Mouse (Mus musculus) testis, postnatal 14 days (tissue): ENCODE measurements at regions not wholly inside any gene's neighbourhood (a gene's known extent, or its start where the extent isn't known, plus 50 kb on each side); places are given as distances from the start of the nearest gene placed in this dataset.

Source experiments
- DNase-seq: peaks from one replicate; pipeline ENCODE4 v3.0.0; 2021; ENCODE audit warnings: low spot score

DNA sequence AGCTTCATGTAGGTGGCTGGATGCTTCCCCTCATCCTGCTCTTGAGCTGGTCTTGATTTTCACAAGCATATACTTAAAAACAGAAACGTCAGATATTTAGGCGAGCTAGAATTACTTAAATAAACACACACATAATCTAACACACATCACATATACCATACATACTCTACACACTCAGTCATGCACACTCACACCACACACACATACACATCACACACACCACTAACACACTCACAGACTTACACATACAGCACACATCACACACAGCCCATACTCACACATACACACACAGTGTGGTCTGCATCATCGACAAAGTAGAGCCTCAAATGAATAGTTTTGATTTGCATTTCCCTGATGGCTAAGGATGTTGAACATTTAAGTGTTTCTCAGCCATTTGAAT, 116.9 kb downstream of the Spry2 start:
- DNase-seq, result no peak

DNA sequence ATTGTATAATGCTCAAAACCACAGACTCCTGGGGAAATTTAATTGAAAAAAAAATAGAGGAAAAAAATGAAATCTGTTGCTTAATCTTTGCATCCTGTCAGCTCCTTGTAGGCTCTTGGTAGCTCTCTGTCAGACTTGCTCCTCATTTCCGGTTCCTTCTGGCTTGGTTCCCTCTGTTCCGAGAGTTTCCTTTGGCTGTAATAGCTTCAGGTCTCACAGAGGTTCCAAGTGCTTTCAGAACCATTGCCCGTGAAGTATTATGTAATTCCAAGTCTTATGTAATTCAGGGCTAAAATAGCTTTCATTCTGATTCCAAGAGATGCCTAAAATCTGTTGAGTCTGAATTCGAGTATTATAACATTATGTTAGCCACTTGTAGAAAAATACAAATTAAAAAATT, 117.3 kb downstream of the Spry2 start:
- no peak for DNase-seq

DNA sequence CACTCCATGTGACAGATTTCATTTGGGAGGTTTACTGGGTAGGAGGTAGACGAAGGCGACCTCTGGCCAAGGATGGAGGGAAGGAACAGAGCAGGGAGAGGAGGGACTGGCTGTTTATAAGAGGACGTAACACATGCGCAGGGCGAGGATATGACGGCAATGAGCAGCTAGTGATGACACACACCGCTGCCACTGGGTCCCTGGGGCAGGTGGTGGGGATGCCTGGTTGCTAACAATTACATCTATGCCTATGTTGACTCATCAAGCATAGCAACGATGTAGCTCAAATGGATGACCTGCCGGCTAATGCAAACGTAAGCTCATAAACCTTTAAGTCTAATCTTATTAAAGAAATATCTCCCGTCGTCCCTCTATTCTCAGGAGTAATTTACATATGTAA, 122.9 kb downstream of the Spry2 start:
- no peak for DNase-seq

DNA sequence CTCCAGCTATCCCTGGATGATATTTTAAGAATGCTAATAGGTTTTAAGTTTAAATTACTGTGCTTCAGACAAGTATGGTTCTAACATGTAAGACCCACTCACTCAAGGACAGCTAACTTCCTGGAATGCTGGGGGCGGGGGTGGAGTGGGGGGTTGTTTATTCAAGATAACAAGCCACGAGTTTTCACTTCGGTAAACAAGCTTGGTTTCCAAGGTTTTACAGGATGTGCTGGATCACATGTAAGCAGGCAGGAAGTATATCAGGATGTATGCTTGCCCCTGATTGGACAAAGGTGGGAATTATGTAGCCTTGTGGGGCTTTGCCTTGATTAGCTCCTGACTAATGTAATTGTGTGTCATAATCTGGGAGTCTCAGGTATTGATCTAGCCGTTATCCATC, 129.5 kb downstream of the Spry2 start:
- DNase-seq, result no peak

DNA sequence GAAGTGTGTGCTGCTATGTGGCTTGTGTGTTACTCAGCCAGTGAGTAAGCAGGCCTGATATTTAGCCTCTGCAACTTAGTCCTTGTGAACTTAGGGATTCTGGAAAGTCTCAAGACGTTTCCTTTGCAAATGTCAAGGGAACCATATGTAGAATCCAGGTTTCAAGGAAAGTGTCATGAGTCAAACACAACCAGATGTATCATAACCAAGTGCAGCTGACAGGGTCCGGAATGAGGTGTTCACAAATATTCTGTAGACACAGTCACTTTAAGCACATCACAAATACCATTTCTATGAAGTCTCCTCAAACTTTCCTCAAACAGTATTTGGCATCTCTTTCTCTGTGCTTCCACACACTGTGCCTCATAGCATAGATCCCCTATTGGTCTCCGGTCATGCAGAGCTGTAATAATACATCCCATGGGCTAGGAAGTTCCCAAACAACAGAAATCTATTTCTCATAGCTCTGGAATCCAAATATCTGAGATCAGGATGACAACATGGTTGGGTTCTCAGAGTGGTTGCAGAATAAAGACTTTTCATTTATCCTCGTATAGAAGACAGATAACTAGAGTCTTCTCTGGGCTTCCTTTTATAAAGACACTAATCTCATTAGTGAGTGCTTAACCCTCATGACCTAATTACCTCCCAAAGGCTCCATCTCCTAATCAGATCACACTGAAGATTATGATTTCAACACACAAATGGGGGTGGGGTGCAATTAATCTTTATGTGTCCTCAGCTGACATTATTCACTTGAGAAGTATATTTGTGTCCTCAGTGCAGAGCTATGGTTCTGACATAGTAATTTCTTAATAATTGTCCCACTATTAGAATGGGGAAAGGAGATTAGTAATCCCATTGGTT, 143.9 kb downstream of the Spry2 start:
- DNase-seq, result no peak

- DNase-seq, result no peak
Measured at GRCm38 (mm10) chr14:105751762-105752161, 144.9 kb downstream of the Spry2 start.

GRCm38 (mm10) chr14:105744578-105744977, 152.0 kb downstream of the Spry2 start:
- DNase-seq, result no peak

- DNase-seq, result peak; percentile 48
Measured at GRCm38 (mm10) chr14:105744125-105744524, 152.5 kb downstream of the Spry2 start.

DNA sequence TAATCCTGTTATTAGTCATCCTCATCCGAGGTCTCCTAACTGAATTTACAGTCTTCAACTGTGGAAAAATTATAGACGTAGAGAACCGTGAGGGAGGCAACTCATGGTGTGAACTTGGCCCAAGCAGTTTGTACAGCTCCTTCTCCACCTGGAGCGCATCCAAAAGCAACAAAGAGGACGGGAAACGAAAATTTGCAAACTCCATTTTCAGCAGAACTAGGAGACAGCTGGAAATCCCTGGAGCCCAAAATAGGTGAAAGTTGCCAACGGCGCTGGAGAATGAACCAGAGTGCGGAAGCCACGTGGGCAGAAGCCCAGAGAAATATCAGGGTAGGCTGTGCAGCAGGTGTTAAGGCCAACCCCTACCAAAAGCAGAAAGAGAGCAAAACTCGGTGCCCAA, 155.7 kb downstream of the Spry2 start:
- peak; percentile 48 for DNase-seq

DNA sequence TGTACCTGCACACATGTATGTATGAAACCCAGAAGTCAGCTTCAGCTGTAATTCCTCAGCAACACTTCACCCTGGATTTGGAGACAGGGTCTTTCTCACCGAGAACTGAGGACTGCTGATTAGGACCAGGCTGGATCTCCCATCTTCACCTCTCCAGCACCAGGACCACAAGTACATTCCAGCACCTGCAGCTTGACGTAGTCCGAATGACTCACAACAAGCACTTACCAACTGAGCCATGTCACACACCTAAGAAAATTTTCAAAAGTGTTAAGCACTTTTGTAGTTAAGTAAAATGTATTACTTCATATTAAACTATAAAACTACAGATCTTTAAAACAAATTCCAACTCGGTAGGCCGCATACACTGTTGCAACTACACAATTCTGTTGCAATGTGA, 158.1 kb downstream of the Spry2 start:
- DNase-seq, result no peak

GRCm38 (mm10) chr14:105736352-105736751, 160.3 kb downstream of the Spry2 start:
- DNase-seq, result no peak

DNA sequence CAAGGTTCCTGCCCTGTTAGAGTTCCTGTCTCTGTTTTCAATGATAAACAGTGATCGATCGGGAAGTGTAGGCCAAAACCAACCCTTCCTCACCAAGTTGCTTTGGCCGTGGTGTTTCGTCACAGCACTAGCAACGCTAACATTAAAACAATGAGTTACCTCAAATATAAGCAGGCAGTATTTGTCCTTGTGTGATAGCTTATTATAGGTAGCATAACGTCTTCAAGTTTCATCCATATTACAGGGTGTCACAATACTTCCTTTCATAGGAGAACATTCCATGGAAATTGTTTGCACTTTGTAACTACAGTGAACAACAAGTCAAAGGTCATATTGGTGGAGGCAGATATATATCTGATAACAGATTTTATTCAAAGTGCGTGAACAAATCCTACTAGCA, 162.3 kb downstream of the Spry2 start:
- no peak for DNase-seq

- DNase-seq, result peak; percentile 9
Measured at GRCm38 (mm10) chr14:105733013-105733728, 163.4 kb downstream of the Spry2 start.

DNA sequence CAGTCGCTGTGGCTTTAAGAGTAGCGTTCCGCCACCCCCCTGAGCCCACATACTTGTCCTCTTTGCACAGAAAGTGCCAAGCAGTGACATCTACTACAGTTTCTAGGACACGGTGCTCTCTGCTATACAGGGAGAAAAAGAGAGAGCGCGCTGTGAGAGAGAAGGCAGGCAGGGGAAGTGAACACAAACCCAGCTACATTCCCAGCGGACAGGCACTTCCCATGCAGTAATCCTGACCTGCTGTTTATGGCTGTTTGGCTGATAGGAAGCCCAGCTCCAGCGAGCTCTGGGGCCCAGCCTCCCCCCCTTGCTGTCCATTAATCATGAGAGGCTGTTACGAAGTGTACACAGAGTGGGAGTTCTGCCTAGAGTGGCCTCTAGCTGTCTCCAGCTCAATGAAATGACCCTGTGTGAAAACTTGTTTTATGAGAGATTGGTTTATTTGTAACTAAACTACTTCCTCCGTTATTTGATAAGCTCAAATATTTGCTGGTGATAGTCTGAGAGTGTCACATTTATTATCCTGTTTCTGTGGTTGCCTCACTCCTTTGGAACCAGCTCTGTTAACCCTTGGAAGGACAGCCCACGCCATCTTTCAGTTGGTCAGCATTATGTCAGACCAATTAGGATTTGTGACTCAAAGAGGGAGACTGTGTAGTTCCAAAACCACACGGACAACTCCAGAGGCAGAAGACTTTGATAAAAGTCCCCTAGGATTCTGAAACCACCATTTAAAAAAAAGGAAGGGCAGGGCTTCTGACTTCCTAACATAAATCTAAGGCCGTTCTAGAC, 164.2 kb downstream of the Spry2 start:
- peak; percentile 77 for DNase-seq

DNA sequence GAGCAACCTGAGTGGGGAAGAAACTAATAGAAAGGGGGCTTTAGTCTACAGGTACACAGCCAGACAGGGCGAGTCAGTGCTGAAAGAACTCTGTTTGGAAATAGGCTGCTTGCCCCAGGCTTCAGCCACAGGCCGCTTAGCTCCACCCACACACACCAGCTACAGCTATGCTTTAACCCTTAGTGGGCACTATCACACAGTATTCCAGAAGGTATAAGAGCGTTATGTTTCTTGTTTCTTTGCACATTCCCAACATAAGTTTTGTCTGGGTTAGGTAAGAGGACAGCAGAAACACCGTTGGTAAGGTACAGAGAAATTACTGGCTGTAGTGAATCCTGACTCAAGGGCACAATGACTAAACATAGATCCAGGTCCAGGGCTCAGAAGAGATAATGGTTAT, 165.8 kb downstream of the Spry2 start:
- no peak for DNase-seq

- DNase-seq, result no peak
Measured at GRCm38 (mm10) chr14:105728841-105729240, 167.8 kb downstream of the Spry2 start.

- DNase-seq, result no peak
Measured at GRCm38 (mm10) chr14:105725741-105726140, 170.9 kb downstream of the Spry2 start.

GRCm38 (mm10) chr14:105722923-105723322, 173.7 kb downstream of the Spry2 start:
- DNase-seq, result no peak

DNA sequence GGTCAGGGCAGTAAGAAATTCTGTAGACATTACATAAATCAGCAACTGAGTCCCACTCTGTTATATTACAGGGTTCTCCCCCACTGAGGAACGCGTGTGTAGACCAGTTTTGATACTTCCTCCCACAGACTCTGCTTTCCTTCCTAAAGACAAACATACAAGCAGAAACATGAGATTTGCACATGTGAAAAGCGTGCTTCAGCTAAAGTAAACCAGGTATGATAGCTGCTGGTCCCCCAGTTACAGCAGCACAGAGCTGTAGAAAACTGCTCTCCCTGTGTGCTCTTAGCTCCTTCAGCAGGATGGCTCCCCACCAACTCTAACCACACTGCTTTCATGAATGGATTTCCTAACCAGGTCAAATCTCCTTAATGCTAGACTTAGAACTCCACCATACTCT, 175.0 kb downstream of the Spry2 start:
- no peak for DNase-seq

DNA sequence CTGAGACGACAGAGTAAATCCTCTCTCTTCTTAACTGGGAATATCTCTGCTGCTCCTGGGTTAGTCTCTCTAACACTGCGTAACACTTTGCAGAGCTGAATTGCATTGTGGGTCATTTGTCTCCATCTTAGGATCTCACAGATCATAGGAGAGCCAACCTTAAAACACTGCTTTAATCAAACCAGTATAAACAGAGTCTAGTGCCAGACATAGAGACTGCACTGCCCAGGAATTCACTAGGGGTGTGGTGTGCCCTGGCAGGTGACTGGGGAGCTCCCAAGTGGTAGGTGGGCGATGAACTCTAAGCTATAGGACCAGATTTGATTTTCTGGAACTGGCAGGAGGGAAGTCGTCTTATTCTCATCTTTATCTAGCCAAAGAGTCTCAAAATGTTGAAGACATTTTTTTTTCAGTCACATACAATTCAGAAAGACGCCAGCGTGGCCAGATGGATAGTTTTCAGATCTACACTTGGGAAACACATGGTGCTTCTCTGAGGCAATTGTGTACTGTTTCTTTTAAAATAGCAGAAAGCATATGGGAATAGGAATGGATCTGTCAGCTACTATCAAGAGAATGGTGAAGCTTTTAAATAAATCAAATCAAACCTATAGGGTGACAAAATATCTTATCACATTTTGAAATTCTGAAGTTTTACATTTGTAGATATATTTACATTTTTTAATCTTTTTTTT, 175.7 kb downstream of the Spry2 start:
- no peak for DNase-seq

GRCm38 (mm10) chr14:105718676-105719441, 177.8 kb downstream of the Spry2 start:
- DNase-seq, result no peak
